Mouse (Mus musculus): Measurements from ENCODE around the gene Sept11. TPM values are rescaled to one million over a fixed set of nuclear protein-coding genes. Genes with fewer than 3 reads are reported as not detected.

Sept11 gene
- polyA plus RNA-seq (2012; rRNA removed), result 137 and 146 TPM in 2 replicates

DNA sequence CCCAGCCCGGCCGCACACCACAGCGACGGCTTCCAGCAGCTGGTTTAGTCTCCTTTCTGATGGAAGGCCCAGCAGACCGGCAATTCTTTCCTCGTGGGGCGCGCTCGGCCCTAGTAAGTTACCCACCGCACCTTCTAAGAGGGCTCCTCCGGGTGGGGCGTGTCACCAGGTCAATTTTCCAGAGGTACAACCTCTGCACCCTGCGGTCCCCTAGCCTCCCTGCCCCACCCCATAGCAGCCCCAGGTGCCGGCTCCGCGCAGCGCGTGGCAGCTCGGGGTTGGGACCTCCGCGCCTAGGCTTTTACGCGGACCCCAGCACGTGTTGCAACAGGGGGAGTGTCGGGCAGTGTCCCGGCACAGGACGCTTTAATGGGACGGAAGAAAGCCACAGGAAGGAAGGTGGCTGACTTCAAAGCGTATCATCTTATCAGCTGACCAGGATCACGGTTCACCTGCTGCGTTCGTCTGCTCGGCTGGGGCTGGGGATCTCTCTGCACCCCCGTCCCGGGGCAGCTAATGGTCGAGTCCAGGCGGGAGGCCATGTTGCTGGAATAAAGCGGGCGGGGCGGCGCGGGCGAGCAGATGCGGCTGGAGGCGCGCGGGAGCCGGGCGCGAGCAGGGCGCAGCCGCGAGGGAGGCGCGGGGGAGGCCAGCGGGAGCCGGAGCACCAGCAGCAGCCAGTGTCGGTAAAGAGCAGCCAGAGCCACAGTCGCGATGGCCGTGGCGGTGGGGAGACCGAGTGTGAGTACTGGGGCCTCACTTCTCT, at the start of gene Sept11:
Gene Sept11, plus strand, starts transcription at position 581 of the 766 bp plus-strand sequence.
- peaks cover 4% of the 10 kb centered on the region for H3K4me1 ChIP-seq (ENCODE audit: control insufficient read depth, insufficient read depth, low read length)
- peak within 1 kb of the TSS; percentile 99 for H3K27ac ChIP-seq (ENCODE audit: insufficient read depth, low read length)
- H3K4me3 ChIP-seq (ENCODE audit: insufficient read depth, low read length), result peak within 1 kb of the TSS; percentile 81
- TF ChIP-seq CTCF (IDR thresholded peaks at IDR 0.05; ENCODE audit: extremely low read depth, insufficient read depth, low read length) (no peak), POLR2A (IDR thresholded peaks at IDR 0.05; ENCODE audit: extremely low read depth, insufficient read depth, low read length) (peak; percentile 60; the same call in 1 of the 2 replicates)

DNA sequence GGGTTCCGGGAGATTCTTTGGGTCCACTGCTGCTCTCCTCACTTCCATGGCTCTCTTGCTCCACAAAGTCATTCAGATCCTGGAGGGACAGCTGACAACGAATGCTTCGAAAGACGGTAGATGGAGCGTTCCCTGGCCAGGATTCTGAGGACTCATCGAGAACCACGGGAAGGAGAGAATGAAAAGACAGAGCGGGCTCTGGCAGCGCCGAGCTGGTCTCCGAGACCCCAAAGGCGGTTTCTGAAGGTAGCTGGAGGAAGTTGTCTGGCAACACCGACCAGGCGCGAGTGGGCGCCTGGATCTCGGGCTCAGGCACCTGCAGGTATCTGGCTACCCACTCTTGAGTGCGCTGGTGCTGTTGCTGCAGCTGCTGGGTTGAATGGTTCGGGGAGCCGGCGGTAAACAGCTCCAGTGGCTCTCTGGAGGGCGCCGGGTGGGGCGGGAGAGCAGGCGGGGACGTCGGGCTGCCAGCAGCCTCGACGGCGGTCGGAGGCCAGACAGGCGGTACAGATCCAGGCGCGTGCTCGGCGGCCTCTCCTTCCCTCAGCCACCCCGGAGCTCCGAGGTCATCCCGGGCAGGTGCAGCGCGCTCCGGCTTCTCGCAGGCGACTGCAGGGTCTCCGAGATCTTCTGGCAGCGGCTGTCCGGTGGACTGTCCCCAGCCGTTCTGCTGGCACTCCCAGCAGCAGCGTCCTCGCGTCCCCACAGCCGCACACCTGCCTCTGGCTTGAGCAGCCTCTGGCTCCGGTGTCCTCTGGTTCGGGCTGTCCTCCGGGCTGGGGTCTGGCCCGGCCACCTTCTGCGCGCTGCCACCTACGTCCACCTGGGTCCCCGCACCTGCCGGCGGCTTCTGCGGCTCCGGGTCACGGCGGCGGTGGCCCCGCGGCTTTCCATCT, 49.3 kb upstream of the Sept11 start:
- no peak for TF ChIP-seq POLR2A (IDR thresholded peaks at IDR 0.05; ENCODE audit: extremely low read depth, insufficient read depth, low read length)
- TF ChIP-seq CTCF (IDR thresholded peaks at IDR 0.05; ENCODE audit: extremely low read depth, insufficient read depth, low read length), result no peak
- Histone ChIP-seq H3K4me1 (ENCODE audit: control insufficient read depth, insufficient read depth, low read length) (0 out of 2 replicates have a peak, but pooled peaks cover 1% of the 10 kb centered on the region), H3K4me3 (ENCODE audit: insufficient read depth, low read length) (peak overlapping the region; percentile 87), H3K27ac (ENCODE audit: insufficient read depth, low read length) (peak overlapping the region; percentile 90)

DNA sequence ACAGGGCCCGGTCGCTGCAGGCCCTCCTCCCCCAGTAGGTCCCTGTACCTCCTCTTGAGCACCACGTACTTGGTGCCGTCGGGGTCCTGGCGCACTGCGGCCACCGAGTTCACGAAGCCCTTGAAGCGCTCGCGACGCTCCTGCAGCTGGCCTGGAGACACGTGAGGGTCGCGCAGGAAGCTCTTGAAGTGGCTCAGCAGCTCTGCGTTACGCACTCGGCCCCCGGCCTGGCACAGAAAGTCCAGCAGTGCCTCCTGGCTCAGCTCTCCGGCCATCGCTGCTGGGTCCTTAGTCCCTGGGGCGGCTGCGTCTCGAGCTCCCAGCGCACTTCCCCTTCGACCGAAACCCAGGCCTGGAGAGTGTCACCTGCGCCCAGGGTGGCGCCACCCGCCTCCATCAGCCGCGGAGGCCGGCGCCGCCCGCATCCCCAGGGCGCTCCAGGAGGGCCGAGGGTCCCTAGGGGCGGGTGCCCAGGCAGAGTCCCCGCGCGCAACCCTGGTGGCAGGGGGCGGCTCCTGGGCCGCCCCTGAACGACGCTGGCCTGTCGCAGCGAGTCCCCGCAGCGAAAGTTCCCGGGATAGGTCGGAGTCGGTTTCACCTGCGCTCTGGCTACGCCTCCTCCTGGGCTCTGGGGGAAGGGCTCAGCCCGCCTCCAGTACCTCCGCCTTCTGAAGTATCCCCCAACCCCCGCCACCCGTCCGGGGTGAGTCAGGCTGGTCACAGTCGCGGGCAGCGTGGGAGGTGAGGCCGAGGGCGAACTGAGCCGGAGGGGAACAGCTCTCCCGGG, 48.5 kb upstream of the Sept11 start, which contains the start of gene Sowahb:
Gene Sowahb, minus strand, starts transcription at position 439 of the 787 bp plus-strand sequence.
- Histone ChIP-seq H3K4me1 (ENCODE audit: control insufficient read depth, insufficient read depth, low read length) (0 out of 2 replicates have a peak, but pooled peaks cover 1% of the 10 kb centered on the region), H3K27ac (ENCODE audit: insufficient read depth, low read length) (peak within 1 kb of the TSS; percentile 90), H3K4me3 (ENCODE audit: insufficient read depth, low read length) (peak within 1 kb of the TSS; percentile 87)
- TF ChIP-seq CTCF (IDR thresholded peaks at IDR 0.05; ENCODE audit: extremely low read depth, insufficient read depth, low read length), result no peak
- TF ChIP-seq POLR2A (IDR thresholded peaks at IDR 0.05; ENCODE audit: extremely low read depth, insufficient read depth, low read length), result no peak

DNA sequence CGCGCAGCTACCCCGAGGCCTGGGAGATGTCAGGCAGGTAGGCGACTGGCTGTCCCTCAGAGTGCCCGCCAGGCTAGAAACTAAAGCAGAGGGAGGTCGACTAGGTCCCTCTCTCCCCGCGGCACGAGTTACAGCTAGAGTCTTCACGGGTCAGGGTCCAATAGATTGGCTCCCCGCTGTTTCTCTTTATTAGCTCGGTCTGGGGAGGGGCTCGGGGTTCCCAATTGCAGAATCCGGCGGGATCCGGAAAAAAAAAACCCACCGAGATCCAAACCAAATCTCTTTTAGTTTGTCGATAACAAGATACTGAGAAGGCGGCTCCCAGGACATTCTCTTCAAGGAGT, 47.9 kb upstream of the Sept11 start:
- H3K4me1 ChIP-seq (ENCODE audit: control insufficient read depth, insufficient read depth, low read length), result 0 out of 2 replicates have a peak, but pooled peaks cover 1% of the 10 kb centered on the region
- TF ChIP-seq CTCF (IDR thresholded peaks at IDR 0.05; ENCODE audit: extremely low read depth, insufficient read depth, low read length) (no peak), POLR2A (IDR thresholded peaks at IDR 0.05; ENCODE audit: extremely low read depth, insufficient read depth, low read length) (no peak)
- peak overlapping the region; percentile 78 for H3K27ac ChIP-seq (ENCODE audit: insufficient read depth, low read length)

DNA sequence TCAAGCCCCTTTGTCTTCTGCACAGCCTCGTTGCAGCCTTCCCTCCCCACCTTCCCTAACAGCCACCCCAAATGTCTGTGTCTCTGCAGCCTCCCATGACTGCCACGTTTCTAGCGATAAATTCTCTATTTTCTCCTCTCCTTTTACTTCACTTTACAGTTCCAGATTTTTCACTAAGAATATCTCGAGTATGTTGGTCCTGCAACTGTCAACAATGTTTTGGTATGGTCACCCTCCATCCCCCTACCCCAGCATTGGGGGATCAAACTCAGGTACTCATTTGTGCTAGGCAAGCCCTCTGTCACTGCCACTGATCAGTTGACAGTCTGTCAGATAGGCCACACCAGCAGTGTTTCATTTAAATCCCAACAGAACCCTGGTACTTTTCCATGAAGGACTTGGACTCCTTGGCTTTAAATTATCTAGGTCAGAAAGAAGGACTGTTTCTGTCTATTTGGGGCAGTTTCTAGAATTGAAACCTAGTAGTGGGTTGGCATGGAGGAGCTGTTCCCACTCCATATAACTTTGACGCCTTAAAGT, 46.9 kb upstream of the Sept11 start:
- H3K4me1 ChIP-seq (ENCODE audit: control insufficient read depth, insufficient read depth, low read length), result 0 out of 2 replicates have a peak, but pooled peaks cover 1% of the 10 kb centered on the region
- no peak overlapping the region for H3K27ac ChIP-seq (ENCODE audit: insufficient read depth, low read length)
- TF ChIP-seq POLR2A (IDR thresholded peaks at IDR 0.05; ENCODE audit: extremely low read depth, insufficient read depth, low read length) (no peak), CTCF (IDR thresholded peaks at IDR 0.05; ENCODE audit: extremely low read depth, insufficient read depth, low read length) (no peak)
- peak overlapping the region; percentile 87; the same call in 1 of the 2 replicates for H3K4me3 ChIP-seq (ENCODE audit: insufficient read depth, low read length)

More for the DNA sequence above, 47.9 kb upstream of the Sept11 start:
- H3K4me3 ChIP-seq (ENCODE audit: insufficient read depth, low read length), result peak overlapping the region; percentile 87

DNA sequence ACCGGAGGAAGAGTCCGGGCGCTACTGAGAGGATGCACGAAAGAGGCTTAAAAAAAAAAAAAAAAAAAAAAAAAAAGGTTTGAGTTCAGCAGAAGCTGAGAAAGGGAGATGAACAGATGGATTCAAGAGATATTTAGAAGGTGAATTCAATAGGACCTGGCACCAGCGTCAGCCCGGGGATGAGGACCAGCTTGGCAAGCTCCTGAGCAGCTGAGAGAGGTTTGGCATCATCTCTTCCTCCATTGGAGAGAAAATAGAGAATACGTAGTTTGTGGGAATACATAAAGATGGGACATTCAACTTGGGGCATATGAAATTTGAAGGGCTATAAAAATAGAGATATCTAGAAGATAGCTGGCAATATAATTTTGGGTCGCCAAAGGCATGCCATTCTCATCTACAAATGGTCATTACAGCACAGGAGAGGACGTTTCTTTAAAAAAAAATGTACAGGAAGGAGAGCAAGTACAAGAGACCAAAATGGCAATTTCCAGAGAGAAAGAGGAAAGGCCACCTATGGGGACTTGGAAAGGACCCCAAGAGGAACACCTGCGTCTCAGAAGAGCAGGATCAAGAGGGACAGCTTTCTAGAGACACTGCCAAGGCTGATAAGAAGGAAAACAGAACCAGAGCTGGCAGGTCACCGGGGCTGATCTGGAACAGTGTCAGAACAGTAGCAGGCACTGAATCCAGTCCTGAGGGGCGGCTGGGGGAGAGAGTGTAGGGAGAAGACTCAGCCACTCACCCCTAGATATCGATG, 44.6 kb upstream of the Sept11 start:
- no peak overlapping the region for H3K4me3 ChIP-seq (ENCODE audit: insufficient read depth, low read length)

DNA sequence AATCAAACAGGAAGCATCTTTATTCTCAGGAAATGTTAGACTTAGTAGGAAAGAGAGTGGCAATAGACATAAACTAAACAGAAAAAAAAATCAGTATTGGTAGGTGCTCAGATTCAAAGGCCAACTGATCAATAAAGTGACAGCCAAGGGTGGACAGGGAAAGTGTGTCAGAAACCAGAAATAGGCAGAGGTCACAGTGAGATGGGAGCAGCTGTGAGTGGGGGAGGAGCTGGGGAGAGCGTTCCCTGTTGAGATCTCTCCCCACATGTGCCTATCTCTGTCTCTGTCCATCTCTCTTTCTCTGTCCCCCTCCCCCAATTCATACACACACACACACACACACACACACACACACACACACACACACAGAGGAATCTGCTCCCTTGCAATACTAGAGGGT, 43.3 kb upstream of the Sept11 start:
- peaks cover 3% of the 10 kb centered on the region for H3K4me1 ChIP-seq (ENCODE audit: control insufficient read depth, insufficient read depth, low read length)
- TF ChIP-seq POLR2A (IDR thresholded peaks at IDR 0.05; ENCODE audit: extremely low read depth, insufficient read depth, low read length) (no peak), CTCF (IDR thresholded peaks at IDR 0.05; ENCODE audit: extremely low read depth, insufficient read depth, low read length) (no peak)
- H3K4me3 ChIP-seq (ENCODE audit: insufficient read depth, low read length), result no peak overlapping the region
- no peak overlapping the region for H3K27ac ChIP-seq (ENCODE audit: insufficient read depth, low read length)

More for the DNA sequence above, 44.6 kb upstream of the Sept11 start:
- TF ChIP-seq CTCF (IDR thresholded peaks at IDR 0.05; ENCODE audit: extremely low read depth, insufficient read depth, low read length), result no peak
- no peak for TF ChIP-seq POLR2A (IDR thresholded peaks at IDR 0.05; ENCODE audit: extremely low read depth, insufficient read depth, low read length)
- Histone ChIP-seq H3K4me1 (ENCODE audit: control insufficient read depth, insufficient read depth, low read length) (peaks cover 1% of the 10 kb centered on the region; the same call in 1 of the 2 replicates), H3K27ac (ENCODE audit: insufficient read depth, low read length) (no peak overlapping the region)

DNA sequence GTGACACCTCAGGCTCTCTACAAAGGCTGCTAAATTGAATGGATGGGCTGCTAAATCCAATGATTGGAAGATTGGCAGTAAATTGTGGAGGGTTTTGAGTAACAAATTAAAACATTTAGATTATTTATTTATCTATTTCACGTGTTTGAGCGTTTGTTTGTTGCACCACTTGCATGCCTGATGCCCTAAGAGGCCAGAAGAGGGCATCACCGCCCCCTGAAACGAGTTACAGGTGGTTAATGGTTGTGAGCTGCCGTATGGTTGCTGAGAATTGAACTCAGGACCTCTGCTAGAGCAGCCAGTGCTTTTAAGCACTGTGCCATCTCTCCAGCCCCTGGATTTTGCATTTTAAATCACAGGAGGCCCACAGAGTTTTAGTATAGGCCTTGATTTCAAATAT, 42.2 kb upstream of the Sept11 start:
- peaks cover 3% of the 10 kb centered on the region for H3K4me1 ChIP-seq (ENCODE audit: control insufficient read depth, insufficient read depth, low read length)
- no peak overlapping the region for H3K4me3 ChIP-seq (ENCODE audit: insufficient read depth, low read length)
- H3K27ac ChIP-seq (ENCODE audit: insufficient read depth, low read length), result no peak overlapping the region
- TF ChIP-seq POLR2A (IDR thresholded peaks at IDR 0.05; ENCODE audit: extremely low read depth, insufficient read depth, low read length), result no peak
- TF ChIP-seq CTCF (IDR thresholded peaks at IDR 0.05; ENCODE audit: extremely low read depth, insufficient read depth, low read length), result no peak
